ENCODE assay signal across 8 mouse cellular contexts in the genomic region with DNA sequence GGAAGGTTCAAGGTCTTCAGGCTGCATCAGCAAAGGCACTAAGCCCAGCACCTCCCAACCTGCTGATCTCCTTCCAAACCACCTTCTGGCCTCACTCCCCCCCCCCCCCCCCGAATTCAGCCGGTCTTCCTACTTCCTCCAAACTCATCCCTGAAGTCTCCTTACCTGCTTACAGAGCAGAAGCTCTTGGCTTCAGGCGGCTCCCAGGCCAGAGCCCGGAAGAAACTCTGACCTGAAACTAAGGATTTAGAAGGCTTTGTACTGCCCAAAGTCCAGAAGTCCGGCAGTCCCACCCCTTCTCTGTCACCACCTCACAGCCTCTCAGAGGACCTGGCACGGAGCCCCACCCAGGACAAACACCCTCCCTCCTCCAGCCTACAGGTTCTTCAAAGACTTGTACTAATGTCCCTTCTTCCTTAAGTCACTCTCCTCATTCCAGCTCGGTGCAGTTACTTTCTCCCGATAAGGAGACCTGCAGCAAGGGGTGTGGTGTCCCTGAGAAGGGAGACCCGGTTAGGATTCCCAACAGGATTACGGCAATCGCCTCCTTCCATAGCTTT. TPM values are rescaled to one million over a fixed set of nuclear protein-coding genes. Genes with fewer than 3 reads are reported as not detected.
DNase-seq lines count a peak whose midpoint lies in the region; ATAC-seq and TF ChIP-seq lines count a peak whose summit lies in the region.

No protein-coding gene starts in this region.

- intact Hi-C loops in left cerebral cortex, postnatal 25 days (cut with DNase I) = loop anchor here (5.0 kb wide), 2 partner anchors 67 to 98 kb away; a partner anchor contains a TSS

- peak overlapping the region; percentile 96 for H3K4me2 ChIP-seq in forebrain, embryonic 11.5 days (ENCODE audit: low read depth, low read length, severe bottlenecking)
- H3K4me2 ChIP-seq in intestine, embryonic 14.5 days (ENCODE audit: low read length) = peak overlapping the region; percentile 69
- peak overlapping the region; percentile 99 for H3K4me2 ChIP-seq in liver, embryonic 14.5 days (ENCODE audit: low read depth)
- peak overlapping the region; percentile 86 for H3K4me2 ChIP-seq in neural tube, embryonic 15.5 days

- 13% methylated on average over 11 of the region's 11 CpGs for WGBS in forebrain, embryonic 11.5 days
- 4% methylated on average over 11 of the region's 11 CpGs for WGBS in intestine, embryonic 14.5 days
- 9% methylated on average over 11 of the region's 11 CpGs for WGBS in liver, embryonic 14.5 days (ENCODE audit: insufficient replicate concordance)
- WGBS in neural tube, embryonic 15.5 days = 13% methylated on average over 11 of the region's 11 CpGs

- H3K27ac ChIP-seq in forebrain, embryonic 11.5 days (ENCODE audit: low read depth, low read length) = no peak overlapping the region
- H3K27ac ChIP-seq in intestine, embryonic 14.5 days (ENCODE audit: low read depth) = peak overlapping the region; percentile 74
- H3K27ac ChIP-seq in liver, embryonic 14.5 days = peak overlapping the region; percentile 65
- peak overlapping the region; percentile 64 for H3K27ac ChIP-seq in neural tube, embryonic 15.5 days (replicated peaks)

- ATAC-seq in CD4-positive, CD25-positive, alpha-beta regulatory T cell, adult 4 months = no peak
- peak; percentile 7; the same call in 1 of the 2 replicates for ATAC-seq in forebrain, embryonic 11.5 days (replicated peaks; ENCODE audit: low FRiP score)
- peak; percentile 46 for ATAC-seq in intestine, embryonic 14.5 days (replicated peaks; ENCODE audit: low FRiP score, low TSS enrichment, low read depth)
- ATAC-seq in liver, embryonic 14.5 days (ENCODE audit: insufficient read depth) = no peak
- no peak; the same call in 1 of the 2 replicates for ATAC-seq in neural tube, embryonic 15.5 days (ENCODE audit: low FRiP score)

- DNase-seq in CD4-positive, CD25-positive, alpha-beta regulatory T cell, adult 2 months (ENCODE audit: low read depth, low spot score) = peak; percentile 24
- peak; percentile 69 for DNase-seq in adrenal gland, adult 8-10 months
- no peak for DNase-seq in forebrain, embryonic 11.5 days (ENCODE audit: low spot score)
- DNase-seq in intestine, embryonic 14.5 days (ENCODE audit: low spot score) = no peak
- DNase-seq in liver, embryonic 14.5 days (ENCODE audit: low read depth in 3 of 3, low spot score in 3 of 3) = peak in 1 of 3 experiments; percentile 22
- DNase-seq in left cerebral cortex, postnatal 25 days (ENCODE audit: low spot score in 2 of 2) = no peak

- H3K4me3 ChIP-seq in forebrain, embryonic 11.5 days (ENCODE audit: low read depth, low read length) = peak overlapping the region; percentile 68
- peak overlapping the region; percentile 95 for H3K4me3 ChIP-seq in intestine, embryonic 14.5 days (ENCODE audit: low read depth, low read length)
- peak overlapping the region; percentile 85 to 88 for H3K4me3 ChIP-seq in liver, embryonic 14.5 days (ENCODE audit: insufficient read depth in 1 of 2, low read depth in 2 of 2, low read length in 2 of 2)
- H3K4me3 ChIP-seq in neural tube, embryonic 15.5 days (replicated peaks) = peak overlapping the region; percentile 83

- no peaks in the 10 kb centered on the region for H3K9me3 ChIP-seq in forebrain, embryonic 11.5 days (ENCODE audit: control insufficient read depth, low read length)
- no peaks in the 10 kb centered on the region for H3K9me3 ChIP-seq in intestine, embryonic 14.5 days (ENCODE audit: control insufficient read depth, low read length)
- H3K9me3 ChIP-seq in liver, embryonic 14.5 days (ENCODE audit: control insufficient read depth, low read length) = no peaks in the 10 kb centered on the region
- H3K9me3 ChIP-seq in neural tube, embryonic 15.5 days (replicated peaks) = no peaks in the 10 kb centered on the region

- TF ChIP-seq CTCF in liver, embryonic 14.5 days (IDR thresholded peaks at IDR 0.05; ENCODE audit: low read depth) = no peak

- no peaks in the 10 kb centered on the region for H3K36me3 ChIP-seq in forebrain, embryonic 11.5 days (ENCODE audit: control insufficient read depth, insufficient read depth, low read length)
- H3K36me3 ChIP-seq in intestine, embryonic 14.5 days (ENCODE audit: control insufficient read depth, insufficient read depth, low read length) = peaks cover 36% of the 10 kb centered on the region
- H3K36me3 ChIP-seq in liver, embryonic 14.5 days (replicated peaks; ENCODE audit: control insufficient read depth, insufficient read depth, low read depth) = no peaks in the 10 kb centered on the region; the same call in 1 of the 2 replicates
- peaks cover 30% of the 10 kb centered on the region for H3K36me3 ChIP-seq in neural tube, embryonic 15.5 days

- H3K27me3 ChIP-seq in forebrain, embryonic 11.5 days (ENCODE audit: control insufficient read depth, insufficient read depth, low read length) = no peaks in the 10 kb centered on the region
- no peaks in the 10 kb centered on the region for H3K27me3 ChIP-seq in intestine, embryonic 14.5 days (replicated peaks; ENCODE audit: control insufficient read depth, insufficient read depth, low read length)
- H3K27me3 ChIP-seq in liver, embryonic 14.5 days (ENCODE audit: control insufficient read depth, insufficient read depth, low read length) = no peaks in the 10 kb centered on the region
- no peaks in the 10 kb centered on the region for H3K27me3 ChIP-seq in neural tube, embryonic 15.5 days (replicated peaks)

- no peak for TF ChIP-seq EP300 in liver, embryonic 14.5 days (IDR thresholded peaks at IDR 0.05; ENCODE audit: low read depth)

- H3K9ac ChIP-seq in forebrain, embryonic 11.5 days (ENCODE audit: low read length) = peak overlapping the region; percentile 77
- peak overlapping the region; percentile 52 for H3K9ac ChIP-seq in intestine, embryonic 14.5 days (ENCODE audit: low read length)
- peak overlapping the region; percentile 46 for H3K9ac ChIP-seq in liver, embryonic 14.5 days (replicated peaks)
- peak overlapping the region; percentile 69 for H3K9ac ChIP-seq in neural tube, embryonic 15.5 days (replicated peaks)

- peaks cover 15% of the 10 kb centered on the region for H3K4me1 ChIP-seq in forebrain, embryonic 11.5 days (replicated peaks; ENCODE audit: control insufficient read depth, insufficient read depth, low read length)
- peaks cover 19% of the 10 kb centered on the region for H3K4me1 ChIP-seq in intestine, embryonic 14.5 days (replicated peaks; ENCODE audit: control insufficient read depth, insufficient read depth, low read length)
- H3K4me1 ChIP-seq in liver, embryonic 14.5 days (replicated peaks; ENCODE audit: control insufficient read depth in 2 of 2, insufficient read depth in 2 of 2, low read length in 1 of 2) = peaks cover 12 to 19% of the 10 kb centered on the region in 2 experiments
- peaks cover 40% of the 10 kb centered on the region for H3K4me1 ChIP-seq in neural tube, embryonic 15.5 days

RNA-seq across cellular contexts. Expression of a gene that starts 0.8 kb away (rescaled TPM):
- 10 to 100 TPM; 13.6 to 14.7 TPM for polyA plus RNA-seq in CD4-positive, CD25-positive, alpha-beta regulatory T cell, adult 4 months (2017; shearing (Covaris generic))
- 10 to 100 TPM; 42.3 to 59.8 (median 53.2) TPM for total RNA-seq in adrenal gland, adult 8-10 months (2022)
- 34.9 and 35.8 TPM in 2 replicates for polyA plus RNA-seq in forebrain, embryonic 11.5 days (2014; fragmentation: Nextera tagmentation; extraction: Ambion mirVana)
- polyA plus RNA-seq in intestine, embryonic 14.5 days (2014; fragmentation: Nextera tagmentation; extraction: Ambion mirVana) = 42.1 and 45.7 TPM in 2 replicates
- 3.4 and 3.5 TPM in 2 replicates for polyA plus RNA-seq in liver, embryonic 14.5 days (2012; rRNA removed)
- 5.2 and 5.5 TPM in 2 replicates for polyA plus RNA-seq in liver, embryonic 14.5 days (2014; fragmentation: Nextera tagmentation; extraction: Ambion mirVana)
- polyA plus RNA-seq in neural tube, embryonic 15.5 days (2015; fragmentation: Nextera tagmentation; extraction: Ambion mirVana) = 31.8 and 32.3 TPM in 2 replicates
- total RNA-seq in left cerebral cortex, postnatal 25 days (2021) = 10 to 100 TPM; 17.8 to 20.4 TPM

RNA-seq across cellular contexts. Expression of a gene that starts 1.0 kb away (rescaled TPM):
- 10 to 100 TPM; 57.0 to 65.9 TPM for polyA plus RNA-seq in CD4-positive, CD25-positive, alpha-beta regulatory T cell, adult 4 months (2017; shearing (Covaris generic))
- 100 to 1,000 TPM in 2 of 4 experiments, 10 to 100 TPM in 2; 91.8 to 122 (median 104) TPM for total RNA-seq in adrenal gland, adult 8-10 months (2022)
- polyA plus RNA-seq in forebrain, embryonic 11.5 days (2014; fragmentation: Nextera tagmentation; extraction: Ambion mirVana) = 111 and 117 TPM in 2 replicates
- 134 and 144 TPM in 2 replicates for polyA plus RNA-seq in intestine, embryonic 14.5 days (2014; fragmentation: Nextera tagmentation; extraction: Ambion mirVana)
- 36.1 and 46.6 TPM in 2 replicates for polyA plus RNA-seq in liver, embryonic 14.5 days (2012; rRNA removed)
- polyA plus RNA-seq in liver, embryonic 14.5 days (2014; fragmentation: Nextera tagmentation; extraction: Ambion mirVana) = 84.6 and 91.0 TPM in 2 replicates
- 64.9 and 80.5 TPM in 2 replicates for polyA plus RNA-seq in neural tube, embryonic 15.5 days (2015; fragmentation: Nextera tagmentation; extraction: Ambion mirVana)
- 10 to 100 TPM; 51.0 to 51.5 TPM for total RNA-seq in left cerebral cortex, postnatal 25 days (2021)

RNA-seq across cellular contexts. Expression of a gene that starts 5.1 kb away (rescaled TPM):
- polyA plus RNA-seq in CD4-positive, CD25-positive, alpha-beta regulatory T cell, adult 4 months (2017; shearing (Covaris generic)) = 1 to 10 TPM; 3.3 to 5.9 TPM
- 10 to 100 TPM; 42.0 to 53.5 (median 47.2) TPM for total RNA-seq in adrenal gland, adult 8-10 months (2022)
- polyA plus RNA-seq in forebrain, embryonic 11.5 days (2014; fragmentation: Nextera tagmentation; extraction: Ambion mirVana) = 34.4 and 34.9 TPM in 2 replicates
- 43.4 and 43.7 TPM in 2 replicates for polyA plus RNA-seq in intestine, embryonic 14.5 days (2014; fragmentation: Nextera tagmentation; extraction: Ambion mirVana)
- 11.3 and 14.9 TPM in 2 replicates for polyA plus RNA-seq in liver, embryonic 14.5 days (2012; rRNA removed)
- 7.1 and 8.3 TPM in 2 replicates for polyA plus RNA-seq in liver, embryonic 14.5 days (2014; fragmentation: Nextera tagmentation; extraction: Ambion mirVana)
- polyA plus RNA-seq in neural tube, embryonic 15.5 days (2015; fragmentation: Nextera tagmentation; extraction: Ambion mirVana) = 37.1 and 40.1 TPM in 2 replicates
- 10 to 100 TPM; 25.6 to 27.1 TPM for total RNA-seq in left cerebral cortex, postnatal 25 days (2021)

RNA-seq across cellular contexts. Expression of a gene that starts 15.7 kb away (rescaled TPM):
- polyA plus RNA-seq in CD4-positive, CD25-positive, alpha-beta regulatory T cell, adult 4 months (2017; shearing (Covaris generic)) = not detected
- total RNA-seq in adrenal gland, adult 8-10 months (2022) = 10 to 100 TPM in 2 of 4 experiments, 1 to 10 TPM in 2; 8.7 to 11.2 (median 9.9) TPM
- 40.8 and 43.3 TPM in 2 replicates for polyA plus RNA-seq in forebrain, embryonic 11.5 days (2014; fragmentation: Nextera tagmentation; extraction: Ambion mirVana)
- polyA plus RNA-seq in intestine, embryonic 14.5 days (2014; fragmentation: Nextera tagmentation; extraction: Ambion mirVana) = 54.0 and 56.6 TPM in 2 replicates
- 3.6 and 3.7 TPM in 2 replicates for polyA plus RNA-seq in liver, embryonic 14.5 days (2012; rRNA removed)
- polyA plus RNA-seq in liver, embryonic 14.5 days (2014; fragmentation: Nextera tagmentation; extraction: Ambion mirVana) = 3.0 and 3.4 TPM in 2 replicates
- polyA plus RNA-seq in neural tube, embryonic 15.5 days (2015; fragmentation: Nextera tagmentation; extraction: Ambion mirVana) = 29.3 and 41.7 TPM in 2 replicates
- 10 to 100 TPM in 1 of 2 experiments, 1 to 10 TPM in 1; 9.5 to 10.5 TPM for total RNA-seq in left cerebral cortex, postnatal 25 days (2021)

RNA-seq across cellular contexts. Expression of a gene that starts 29.2 kb away (rescaled TPM):
- polyA plus RNA-seq in CD4-positive, CD25-positive, alpha-beta regulatory T cell, adult 4 months (2017; shearing (Covaris generic)) = 10 to 100 TPM; 47.2 to 62.6 TPM
- total RNA-seq in adrenal gland, adult 8-10 months (2022) = 10 to 100 TPM; 24.9 to 31.8 (median 30.6) TPM
- 61.0 and 64.1 TPM in 2 replicates for polyA plus RNA-seq in forebrain, embryonic 11.5 days (2014; fragmentation: Nextera tagmentation; extraction: Ambion mirVana)
- polyA plus RNA-seq in intestine, embryonic 14.5 days (2014; fragmentation: Nextera tagmentation; extraction: Ambion mirVana) = 49.1 and 57.7 TPM in 2 replicates
- polyA plus RNA-seq in liver, embryonic 14.5 days (2012; rRNA removed) = 16.4 and 20.3 TPM in 2 replicates
- polyA plus RNA-seq in liver, embryonic 14.5 days (2014; fragmentation: Nextera tagmentation; extraction: Ambion mirVana) = 11.4 and 14.0 TPM in 2 replicates
- 53.5 and 59.1 TPM in 2 replicates for polyA plus RNA-seq in neural tube, embryonic 15.5 days (2015; fragmentation: Nextera tagmentation; extraction: Ambion mirVana)
- 10 to 100 TPM; 17.1 to 18.2 TPM for total RNA-seq in left cerebral cortex, postnatal 25 days (2021)

Comparison
In these comparisons a context has a peak if more than half of its experiments do, and no peak if none do; other contexts are left out.
1. DNase-seq: peak in CD4-positive, CD25-positive, alpha-beta regulatory T cell, adult 2 months (single experiment) and adrenal gland, adult 8-10 months (single experiment); none in forebrain, embryonic 11.5 days (single experiment), intestine, embryonic 14.5 days (single experiment) and left cerebral cortex, postnatal 25 days (0 of 2).
2. ATAC-seq: peak in forebrain, embryonic 11.5 days (single experiment) and intestine, embryonic 14.5 days (single experiment); none in CD4-positive, CD25-positive, alpha-beta regulatory T cell, adult 4 months (single experiment), liver, embryonic 14.5 days (single experiment) and neural tube, embryonic 15.5 days (single experiment).
3. Peak in every context shown above with its lines, with median percentiles within 50 percentile points of each other: H3K4me2 ChIP-seq, H3K4me3 ChIP-seq and H3K9ac ChIP-seq.